Comparison of ENCODE assay signal across 14 mouse cellular contexts in genomic region chr15:101879776-101880175, GRCm38 (mm10). TPM values are rescaled to one million over a fixed set of nuclear protein-coding genes. Genes with fewer than 3 reads are reported as not detected.
DNase-seq lines count a peak whose midpoint lies in the region; ATAC-seq lines count a peak whose summit lies in the region.
"Had no signal": no experiment of that assay in that cellular context is flagged by ENCODE, and none has a peak within 500 bp of the region (broad histone marks: within the 10 kb centered on the region; RNA-seq: fewer than 3 reads in every experiment).

No protein-coding gene starts in this region.

- ATAC-seq in kidney, embryonic 16.5 days (ENCODE audit: low FRiP score, low TSS enrichment) = no peak
- no peak for ATAC-seq in midbrain, embryonic 15.5 days (replicated peaks)

- H3K27ac ChIP-seq in kidney, embryonic 16.5 days (ENCODE audit: low read length) = no peak overlapping the region
- no peak overlapping the region for H3K27ac ChIP-seq in midbrain, embryonic 15.5 days

- peak; percentile 63 to 67 for DNase-seq in kidney, postnatal 4 days
- peak; percentile 53 for DNase-seq in NIH3T3 (ENCODE audit: low read depth)
- peak; percentile 66 for DNase-seq in embryo, embryonic 10.5 days (ENCODE audit: low spot score)
- no peak for DNase-seq in urinary bladder, adult 2 months (ENCODE audit: low spot score)
- no peak for DNase-seq in left cerebral cortex, postnatal 14 days (ENCODE audit: low spot score in 2 of 2)
- DNase-seq: kidney, adult 8-10 months; lung, adult 2 months; thymus, adult 18-20 months had no signal

- no peaks in the 10 kb centered on the region for H3K4me1 ChIP-seq in kidney, embryonic 16.5 days (ENCODE audit: insufficient read depth, low read length)
- H3K4me1 ChIP-seq in midbrain, embryonic 15.5 days = no peaks in the 10 kb centered on the region

- no peaks in the 10 kb centered on the region for H3K36me3 ChIP-seq in kidney, embryonic 16.5 days (ENCODE audit: insufficient read depth, low read length)
- H3K36me3 ChIP-seq in midbrain, embryonic 15.5 days (replicated peaks) = no peaks in the 10 kb centered on the region
- H3K36me3 ChIP-seq: G1E had no signal

- intact Hi-C loops in left cerebral cortex, postnatal 14 days (cut with DNase I) = loop anchor here (5.0 kb wide), 1 partner anchor 93 kb away; no protein-coding TSS in a partner anchor

- no peak overlapping the region for H3K4me2 ChIP-seq in kidney, embryonic 16.5 days (replicated peaks; ENCODE audit: low read depth, low read length)
- peak overlapping the region; percentile 18; the same call in 1 of the 2 replicates for H3K4me2 ChIP-seq in midbrain, embryonic 15.5 days

- 24% methylated on average over 9 of the region's 11 CpGs for WGBS in kidney, embryonic 16.5 days
- WGBS in midbrain, embryonic 15.5 days = 26% methylated on average over 10 of the region's 11 CpGs

- H3K27me3 ChIP-seq in kidney, embryonic 16.5 days (ENCODE audit: insufficient read depth, low read length) = no peaks in the 10 kb centered on the region
- no peaks in the 10 kb centered on the region for H3K27me3 ChIP-seq in midbrain, embryonic 15.5 days (replicated peaks)

- H3K9me3 ChIP-seq in kidney, embryonic 16.5 days (ENCODE audit: low read length) = no peaks in the 10 kb centered on the region
- no peaks in the 10 kb centered on the region for H3K9me3 ChIP-seq in midbrain, embryonic 15.5 days

- H3K4me3 ChIP-seq in kidney, embryonic 16.5 days (ENCODE audit: low read length) = no peak overlapping the region
- H3K4me3 ChIP-seq in midbrain, embryonic 15.5 days = no peak overlapping the region

- H3K9ac ChIP-seq in kidney, embryonic 16.5 days (replicated peaks; ENCODE audit: low read length) = no peak overlapping the region
- H3K9ac ChIP-seq in midbrain, embryonic 15.5 days = no peak overlapping the region

RNA-seq across cellular contexts. Expression of gene Krt77, which starts 10.3 kb away (rescaled TPM):
- 0.06 TPM in 1 of 2 replicates, not detected in the other for polyA plus RNA-seq in kidney, embryonic 16.5 days (2015; fragmentation: Nextera tagmentation; extraction: Ambion mirVana)
- polyA plus RNA-seq in midbrain, embryonic 15.5 days (2015; fragmentation: Nextera tagmentation; extraction: Ambion mirVana) = 0.23 and 0.54 TPM in 2 replicates
- polyA plus RNA-seq in urinary bladder, adult 2 months (2012; rRNA removed) = 0.04 and 0.14 TPM in 2 replicates
- 10 to 100 TPM; 10.9 to 14.7 TPM for total RNA-seq in left cerebral cortex, postnatal 14 days (2021)
- total RNA-seq: heart, adult 8-10 months had no signal
- polyA plus RNA-seq: G1E; lung, adult 2 months had no signal

RNA-seq across cellular contexts. Expression of gene Krt76, which starts 12.9 kb away (rescaled TPM):
- polyA plus RNA-seq in kidney, embryonic 16.5 days (2015; fragmentation: Nextera tagmentation; extraction: Ambion mirVana) = not detected in 2 replicates
- not detected in 2 replicates for polyA plus RNA-seq in midbrain, embryonic 15.5 days (2015; fragmentation: Nextera tagmentation; extraction: Ambion mirVana)
- polyA plus RNA-seq in urinary bladder, adult 2 months (2012; rRNA removed) = 0.04 TPM in 1 of 2 replicates, not detected in the other
- total RNA-seq in left cerebral cortex, postnatal 14 days (2021) = not detected
- total RNA-seq: heart, adult 8-10 months; layer of hippocampus, postnatal 14 days had no signal
- polyA plus RNA-seq: frontal cortex, adult 2 months; G1E had no signal

RNA-seq across cellular contexts. Expression of gene Krt1, which starts 29.2 kb away (rescaled TPM):
- polyA plus RNA-seq in kidney, embryonic 16.5 days (2015; fragmentation: Nextera tagmentation; extraction: Ambion mirVana) = 0.57 and 0.77 TPM in 2 replicates
- 12.3 and 12.8 TPM in 2 replicates for polyA plus RNA-seq in midbrain, embryonic 15.5 days (2015; fragmentation: Nextera tagmentation; extraction: Ambion mirVana)
- polyA plus RNA-seq in urinary bladder, adult 2 months (2012; rRNA removed) = 1.9 and 2.6 TPM in 2 replicates
- total RNA-seq in left cerebral cortex, postnatal 14 days (2021) = 1 to 10 TPM; 3.3 TPM
- total RNA-seq: heart, adult 8-10 months had no signal
- polyA plus RNA-seq: G1E had no signal

RNA-seq across cellular contexts. Expression of gene Krt4, which starts 44.8 kb away (rescaled TPM):
- polyA plus RNA-seq in kidney, embryonic 16.5 days (2015; fragmentation: Nextera tagmentation; extraction: Ambion mirVana) = 0.42 and 0.82 TPM in 2 replicates
- polyA plus RNA-seq in midbrain, embryonic 15.5 days (2015; fragmentation: Nextera tagmentation; extraction: Ambion mirVana) = 0.18 and 0.90 TPM in 2 replicates
- 74.0 and 74.4 TPM in 2 replicates for polyA plus RNA-seq in urinary bladder, adult 2 months (2012; rRNA removed)
- not detected for total RNA-seq in left cerebral cortex, postnatal 14 days (2021)
- total RNA-seq: heart, adult 8-10 months; layer of hippocampus, postnatal 14 days had no signal
- polyA plus RNA-seq: frontal cortex, adult 2 months; G1E had no signal

Comparison
In these comparisons a context has a peak if more than half of its experiments do, and no peak if none do; other contexts are left out.
1. DNase-seq: peak in kidney, postnatal 4 days (2 of 2), NIH3T3 (single experiment) and embryo, embryonic 10.5 days (single experiment); none in urinary bladder, adult 2 months (single experiment) and left cerebral cortex, postnatal 14 days (0 of 2).